ENCODE assay signal across 8 mouse cellular contexts in the genomic region with DNA sequence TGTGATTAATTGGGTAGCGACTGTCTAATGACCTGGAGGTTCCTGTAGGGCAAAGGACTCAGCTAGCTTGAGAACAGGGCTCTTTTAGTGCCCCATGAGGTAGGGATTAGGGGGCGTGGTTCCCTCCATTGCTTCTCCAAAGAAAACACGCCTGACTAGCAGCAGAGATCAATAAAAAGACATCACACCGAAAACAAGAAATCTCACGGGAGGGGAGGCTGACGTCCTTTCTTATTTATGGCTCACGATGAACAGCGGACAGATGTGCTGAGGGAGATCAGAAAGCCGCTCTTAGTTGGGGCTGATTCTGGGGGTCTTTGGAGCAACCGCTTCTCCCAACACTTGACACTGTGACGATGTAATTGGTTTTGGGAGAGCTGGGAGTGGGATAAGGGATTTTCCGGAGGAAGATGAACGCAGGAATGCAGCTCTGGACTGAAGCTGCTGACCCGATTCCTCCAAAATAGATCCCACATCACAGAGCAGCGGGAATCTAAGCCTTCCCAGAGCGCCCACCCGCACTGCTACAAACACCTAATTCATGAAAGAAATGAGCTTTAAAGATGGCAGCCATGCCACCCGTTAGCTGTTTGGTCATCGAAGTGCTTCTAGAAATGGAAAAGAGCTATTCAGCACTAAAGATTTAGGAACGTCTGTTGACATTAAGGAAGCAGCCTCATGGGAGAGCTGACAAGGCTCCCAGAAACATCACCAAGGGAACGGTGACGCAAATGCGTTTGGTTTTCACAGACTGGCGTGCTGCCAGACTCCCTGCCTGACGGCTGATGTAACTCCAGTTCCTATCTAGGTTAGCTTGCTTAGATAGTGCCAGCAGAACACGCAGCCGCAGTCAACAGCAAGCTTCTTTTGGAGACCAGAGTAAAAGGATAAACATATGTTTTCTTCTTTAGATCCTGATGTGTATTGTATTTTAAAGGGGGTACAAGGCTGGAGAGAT. TPM values are rescaled to one million over a fixed set of nuclear protein-coding genes. Genes with fewer than 3 reads are reported as not detected.
A peak's percentile ranks its signal among the peaks of the same experiment; 100 is the strongest.
DNase-seq lines count a peak whose midpoint lies in the region; ATAC-seq and TF ChIP-seq lines count a peak whose summit lies in the region.

No protein-coding gene starts in this region.

- no peak overlapping the region for H3ac ChIP-seq in C2C12 (ENCODE audit: control insufficient read depth, insufficient read length, low read depth)

- no peak for TF ChIP-seq CTCF in C2C12 (IDR thresholded peaks at IDR 0.05; ENCODE audit: control insufficient read depth, insufficient read depth, insufficient read length)
- no peak for TF ChIP-seq CTCF in liver, embryonic 14.5 days (IDR thresholded peaks at IDR 0.05; ENCODE audit: low read depth)

- H3K79me2 ChIP-seq in C2C12 (ENCODE audit: control insufficient read depth, insufficient read depth): no peaks in the 10 kb centered on the region

- no peak for TF ChIP-seq EP300 in liver, embryonic 14.5 days (IDR thresholded peaks at IDR 0.05; ENCODE audit: low read depth)

- H3K79me3 ChIP-seq in C2C12 (ENCODE audit: low read depth): no peaks in the 10 kb centered on the region

- H3K4me1 ChIP-seq in forebrain, embryonic 12.5 days: peaks cover 32% of the 10 kb centered on the region
- peaks cover 30% of the 10 kb centered on the region for H3K4me1 ChIP-seq in heart, embryonic 15.5 days (replicated peaks)
- peaks cover 0 to 4% of the 10 kb centered on the region in 2 experiments; a peak in 2 of 4 replicates for H3K4me1 ChIP-seq in liver, embryonic 14.5 days (replicated peaks; ENCODE audit: control insufficient read depth in 2 of 2, insufficient read depth in 2 of 2, low read length in 1 of 2)
- H3K4me1 ChIP-seq in neural tube, embryonic 11.5 days (ENCODE audit: control insufficient read depth, insufficient read depth, low read length): peaks cover 15% of the 10 kb centered on the region
- peaks cover 17% of the 10 kb centered on the region; the same call in 1 of the 2 replicates for H3K4me1 ChIP-seq in stomach, embryonic 15.5 days

- no peaks in the 10 kb centered on the region for H3K27me3 ChIP-seq in C2C12 (ENCODE audit: control insufficient read depth, insufficient read depth, insufficient read length)
- 0 out of 2 replicates have a peak, but pooled peaks cover 3% of the 10 kb centered on the region for H3K27me3 ChIP-seq in forebrain, embryonic 12.5 days
- no peaks in the 10 kb centered on the region for H3K27me3 ChIP-seq in heart, embryonic 15.5 days
- no peaks in the 10 kb centered on the region for H3K27me3 ChIP-seq in liver, embryonic 14.5 days (ENCODE audit: control insufficient read depth, insufficient read depth, low read length)
- no peaks in the 10 kb centered on the region for H3K27me3 ChIP-seq in neural tube, embryonic 11.5 days (ENCODE audit: control insufficient read depth, insufficient read depth, low read length)
- H3K27me3 ChIP-seq in stomach, embryonic 15.5 days (replicated peaks): no peaks in the 10 kb centered on the region

- peak overlapping the region; percentile 21; the same call in 1 of the 2 replicates for H3K9ac ChIP-seq in forebrain, embryonic 12.5 days
- peak overlapping the region; percentile 29; the same call in 1 of the 2 replicates for H3K9ac ChIP-seq in heart, embryonic 15.5 days
- H3K9ac ChIP-seq in liver, embryonic 14.5 days (replicated peaks): no peak overlapping the region
- peak overlapping the region; percentile 42; the same call in 1 of the 2 replicates for H3K9ac ChIP-seq in neural tube, embryonic 11.5 days (ENCODE audit: low read length)
- H3K9ac ChIP-seq in stomach, embryonic 15.5 days: no peak overlapping the region

- H3K27ac ChIP-seq in forebrain, embryonic 12.5 days: peak overlapping the region; percentile 87
- H3K27ac ChIP-seq in heart, embryonic 15.5 days: peak overlapping the region; percentile 86
- H3K27ac ChIP-seq in liver, embryonic 14.5 days: no peak overlapping the region
- peak overlapping the region; percentile 79 for H3K27ac ChIP-seq in neural tube, embryonic 11.5 days (ENCODE audit: low read depth, low read length)
- peak overlapping the region; percentile 73 for H3K27ac ChIP-seq in stomach, embryonic 15.5 days

- peak overlapping the region; percentile 56 for H3K4me2 ChIP-seq in forebrain, embryonic 12.5 days
- H3K4me2 ChIP-seq in heart, embryonic 15.5 days: peak overlapping the region; percentile 66
- peak overlapping the region; percentile 49 for H3K4me2 ChIP-seq in liver, embryonic 14.5 days (ENCODE audit: low read depth)
- H3K4me2 ChIP-seq in neural tube, embryonic 11.5 days (ENCODE audit: low read depth): peak overlapping the region; percentile 45
- H3K4me2 ChIP-seq in stomach, embryonic 15.5 days: peak overlapping the region; percentile 49

- ATAC-seq in cerebellum, adult (ENCODE audit: insufficient number of reproducible peaks, low FRiP score, low TSS enrichment): peak; percentile 89
- ATAC-seq in forebrain, embryonic 12.5 days (ENCODE audit: low FRiP score): peak; percentile 78
- ATAC-seq in heart, embryonic 15.5 days (replicated peaks; ENCODE audit: insufficient number of reproducible peaks, insufficient read depth, low FRiP score, low read depth): peak; percentile 78
- peak; percentile 56 for ATAC-seq in liver, embryonic 14.5 days (ENCODE audit: insufficient read depth)
- ATAC-seq in neural tube, embryonic 11.5 days (ENCODE audit: insufficient read depth, low FRiP score, low TSS enrichment): peak; percentile 81
- peak; percentile 67 for ATAC-seq in stomach, embryonic 15.5 days (ENCODE audit: insufficient read depth, low FRiP score, low read depth)

- WGBS in forebrain, embryonic 12.5 days: 8% methylated on average over 27 of the region's 27 CpGs
- 8% methylated on average over 27 of the region's 27 CpGs for WGBS in heart, embryonic 15.5 days
- 29% methylated on average over 27 of the region's 27 CpGs for WGBS in liver, embryonic 14.5 days (ENCODE audit: insufficient replicate concordance)
- WGBS in neural tube, embryonic 11.5 days: 15% methylated on average over 27 of the region's 27 CpGs
- WGBS in stomach, embryonic 15.5 days: 9% methylated on average over 27 of the region's 27 CpGs

- no peaks in the 10 kb centered on the region for H3K36me3 ChIP-seq in C2C12 (ENCODE audit: control insufficient read depth, insufficient read depth)
- H3K36me3 ChIP-seq in forebrain, embryonic 12.5 days (replicated peaks): no peaks in the 10 kb centered on the region
- no peaks in the 10 kb centered on the region for H3K36me3 ChIP-seq in heart, embryonic 15.5 days
- no peaks in the 10 kb centered on the region for H3K36me3 ChIP-seq in liver, embryonic 14.5 days (replicated peaks; ENCODE audit: control insufficient read depth, insufficient read depth, low read depth)
- H3K36me3 ChIP-seq in neural tube, embryonic 11.5 days (ENCODE audit: control insufficient read depth, insufficient read depth, low read length): no peaks in the 10 kb centered on the region
- no peaks in the 10 kb centered on the region for H3K36me3 ChIP-seq in stomach, embryonic 15.5 days

- H3K4me3 ChIP-seq in C2C12 (ENCODE audit: insufficient read depth, poor library complexity, severe bottlenecking): no peak overlapping the region
- H3K4me3 ChIP-seq in forebrain, embryonic 12.5 days (replicated peaks): peak overlapping the region; percentile 33
- peak overlapping the region; percentile 33 for H3K4me3 ChIP-seq in heart, embryonic 15.5 days
- peak overlapping the region in 1 of 2 experiments; percentile 12; a peak in 2 of 4 replicates for H3K4me3 ChIP-seq in liver, embryonic 14.5 days (ENCODE audit: insufficient read depth in 1 of 2, low read depth in 2 of 2, low read length in 2 of 2)
- peak overlapping the region; percentile 13; the same call in 1 of the 2 replicates for H3K4me3 ChIP-seq in neural tube, embryonic 11.5 days (ENCODE audit: low read depth, low read length)
- H3K4me3 ChIP-seq in stomach, embryonic 15.5 days (replicated peaks): peak overlapping the region; percentile 21

- H3K9me3 ChIP-seq in forebrain, embryonic 12.5 days: peaks cover 4% of the 10 kb centered on the region; the same call in 1 of the 2 replicates
- H3K9me3 ChIP-seq in heart, embryonic 15.5 days (replicated peaks): no peaks in the 10 kb centered on the region
- H3K9me3 ChIP-seq in liver, embryonic 14.5 days (ENCODE audit: control insufficient read depth, low read length): no peaks in the 10 kb centered on the region
- H3K9me3 ChIP-seq in neural tube, embryonic 11.5 days (ENCODE audit: control insufficient read depth, low read length): no peaks in the 10 kb centered on the region
- H3K9me3 ChIP-seq in stomach, embryonic 15.5 days: no peaks in the 10 kb centered on the region

- peak; percentile 95 to 97 for DNase-seq in kidney, postnatal 36 days
- peak; percentile 39 to 56 (median 44) for DNase-seq in liver, embryonic 14.5 days (ENCODE audit: low read depth in 3 of 3, low spot score in 3 of 3)
- DNase-seq in neural tube, embryonic 11.5 days (ENCODE audit: low spot score): peak; percentile 76

TF ChIP-seq in C2C12, 6 proteins besides CTCF, POLR2A, EP300 and RAD21:
- TF ChIP-seq CEBPB (IDR thresholded peaks at IDR 0.05; ENCODE audit: low read depth) (peak; percentile 33), USF1 (IDR thresholded peaks at IDR 0.05; ENCODE audit: low read depth) (no peak)
TF ChIP-seq in C2C12: peak in this region for 1.

RNA-seq across cellular contexts. Expression of gene Tarbp1, which starts 42.0 kb away (rescaled TPM):
- 3.9 TPM for polyA plus RNA-seq in C2C12 (2012; fragmentation: generic; extraction: Trizol)
- polyA plus RNA-seq in forebrain, embryonic 12.5 days (2016; fragmentation: Nextera tagmentation; extraction: Ambion mirVana): 2.4 and 2.6 TPM in 2 replicates
- 1.0 and 1.9 TPM in 2 replicates for polyA plus RNA-seq in heart, embryonic 15.5 days (2015; fragmentation: Nextera tagmentation; extraction: Ambion mirVana)
- 2.2 and 2.8 TPM in 2 replicates for polyA plus RNA-seq in liver, embryonic 14.5 days (2012; rRNA removed)
- 1.5 and 1.9 TPM in 2 replicates for polyA plus RNA-seq in liver, embryonic 14.5 days (2014; fragmentation: Nextera tagmentation; extraction: Ambion mirVana)
- polyA plus RNA-seq in neural tube, embryonic 11.5 days (2014; fragmentation: Nextera tagmentation; extraction: Ambion mirVana): 2.8 TPM in 2 replicates
- polyA plus RNA-seq in stomach, embryonic 15.5 days (2015; fragmentation: Nextera tagmentation; extraction: Ambion mirVana): 2.6 and 3.0 TPM in 2 replicates

Comparison
In these comparisons a context has a peak if more than half of its experiments do, and no peak if none do; other contexts are left out.
1. H3K9ac ChIP-seq: peak in forebrain, embryonic 12.5 days (single experiment), heart, embryonic 15.5 days (single experiment) and neural tube, embryonic 11.5 days (single experiment); none in liver, embryonic 14.5 days (single experiment) and stomach, embryonic 15.5 days (single experiment).
2. DNase-seq: peak in every context shown above with its lines; median percentile 96 in kidney, postnatal 36 days; 76 in neural tube, embryonic 11.5 days; 44 in liver, embryonic 14.5 days.
3. Peak in every context shown above with its lines, with median percentiles within 50 percentile points of each other: ATAC-seq and H3K4me2 ChIP-seq.